Mouse (Mus musculus) 3T3-L1 (cell line): Measurements from ENCODE around the gene Syn3.

ENCODE experiments used
- DNase-seq: peaks from one replicate; pipeline ENCODE4 v3.0.0-alpha.2; 2015; ENCODE audit warnings: low read depth, low spot score

The Syn3 gene

GRCm38 (mm10) chr10:86009688-86010087, 489.0 kb downstream of the Syn3 start:
- no peak for DNase-seq

GRCm38 (mm10) chr10:86006455-86006854, 492.2 kb downstream of the Syn3 start:
- DNase-seq, result peak; percentile 71
